Mouse (Mus musculus): ENCODE data around the gene Dmrt1.

The Dmrt1 gene

DNA sequence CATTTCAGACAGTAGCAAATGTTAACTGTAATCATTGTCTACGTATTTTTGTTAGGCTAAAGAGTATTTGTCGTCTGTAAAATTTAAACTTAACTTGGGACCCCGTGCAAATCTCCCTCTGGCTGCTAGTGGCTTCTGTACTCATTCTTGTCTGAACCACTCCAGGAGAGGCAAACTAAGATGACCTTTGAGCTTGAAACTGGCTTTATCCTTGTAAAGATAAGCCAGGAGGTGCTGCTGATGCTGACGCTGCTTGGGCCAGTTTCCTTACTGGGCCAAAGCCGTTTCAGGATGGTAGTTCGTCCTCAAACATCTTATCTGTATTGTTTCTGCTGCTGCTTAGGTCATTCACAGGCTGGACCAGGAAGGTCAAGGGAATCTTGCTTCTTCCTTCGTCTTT lies 64.4 kb downstream of the Dmrt1 start:
- no peak for DNase-seq (ENCODE audit: low read depth, low spot score)

DNA sequence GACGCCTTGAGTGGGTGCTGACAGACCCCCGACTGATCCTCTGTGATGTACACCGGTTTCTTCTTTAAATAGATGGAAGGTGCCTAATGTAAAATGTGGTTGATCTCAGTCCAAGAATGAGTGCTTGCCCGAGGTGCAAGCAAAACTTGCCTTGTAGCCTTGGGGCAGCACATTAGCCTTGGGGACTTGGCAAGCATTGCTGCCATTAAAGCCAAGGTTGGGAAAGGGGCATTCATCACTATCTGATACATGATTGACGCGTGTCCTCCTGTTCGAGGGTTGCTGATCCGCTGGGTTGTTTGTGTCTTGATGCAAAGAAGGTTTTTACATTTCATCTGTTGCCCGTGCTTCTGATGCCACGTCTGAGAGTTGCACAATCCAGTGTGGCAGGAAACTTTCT lies 69.0 kb downstream of the Dmrt1 start:
- DNase-seq (ENCODE audit: low read depth, low spot score) = no peak

DNA sequence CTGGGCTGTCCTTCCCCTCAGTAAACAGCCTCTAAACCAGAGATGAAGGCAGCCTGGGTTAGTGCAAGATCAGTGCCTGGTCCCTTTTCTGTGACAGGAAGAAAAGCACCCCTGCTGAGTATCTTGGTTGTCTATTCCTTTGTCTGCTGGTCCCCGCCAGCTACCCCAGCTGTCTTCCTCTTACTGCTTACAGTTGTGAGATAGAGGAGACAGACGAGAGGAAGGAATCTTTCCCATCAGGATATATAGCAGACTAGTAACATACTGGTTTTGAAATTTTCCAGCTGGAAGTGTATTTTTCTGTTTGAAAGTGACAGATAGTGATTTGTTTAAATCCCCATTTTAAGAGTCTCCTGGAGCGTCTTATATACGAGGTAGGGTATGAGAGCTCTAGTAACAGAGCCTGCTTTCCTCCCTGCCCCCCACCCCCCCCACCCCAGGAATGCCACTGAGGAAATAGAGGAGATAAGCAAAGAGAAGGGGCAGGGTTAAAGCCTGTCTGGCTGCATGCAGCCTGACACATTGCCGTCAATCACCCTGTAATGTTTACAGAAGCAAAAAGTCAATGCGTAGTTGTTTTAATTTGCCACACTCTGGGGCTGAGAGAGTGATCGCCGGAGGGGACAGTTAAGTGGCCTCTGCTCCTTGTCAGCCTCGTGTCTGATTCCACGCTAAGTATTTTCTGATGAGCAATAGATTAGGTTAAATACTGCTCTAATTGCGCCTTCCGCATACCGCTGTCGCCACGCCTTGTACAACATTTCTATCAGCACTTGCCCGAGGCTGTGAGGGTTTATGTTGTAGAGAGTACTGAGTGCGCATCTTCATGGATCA lies 69.8 kb downstream of the Dmrt1 start:
- no peak for DNase-seq (ENCODE audit: low read depth, low spot score)

- no peak for DNase-seq (ENCODE audit: low read depth, low spot score)
Observed at GRCm38 (mm10) chr19:25578358-25578757, 72.9 kb downstream of the Dmrt1 start.

- no peak for DNase-seq (ENCODE audit: low read depth, low spot score)
Observed at GRCm38 (mm10) chr19:25579440-25579839, 74.0 kb downstream of the Dmrt1 start.

DNA sequence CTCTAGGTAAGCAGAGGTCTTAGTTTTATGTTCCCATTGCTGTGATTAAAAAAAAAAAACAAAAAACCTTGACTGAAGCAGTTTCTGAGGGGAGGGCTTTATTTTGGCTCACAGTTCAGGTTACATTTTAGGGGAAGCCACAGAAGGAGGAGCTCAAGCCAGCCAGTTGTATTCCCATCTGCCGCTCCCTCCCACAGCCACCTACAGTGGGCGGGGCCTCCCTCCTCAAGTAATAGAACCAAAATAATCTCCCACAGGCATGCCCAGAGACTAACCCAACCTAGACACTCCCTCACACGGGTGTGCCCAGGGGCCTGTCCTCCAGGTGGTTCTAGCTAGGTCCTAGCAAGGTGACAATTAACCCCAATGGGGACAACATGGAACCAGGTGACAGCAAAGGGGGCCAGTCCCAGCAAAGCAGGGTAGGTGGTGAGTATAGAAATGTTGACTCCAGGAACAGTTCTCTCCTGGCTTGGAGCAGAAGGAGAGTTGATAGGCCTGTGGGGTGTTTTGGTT lies 92.4 kb downstream of the Dmrt1 start:
- DNase-seq (ENCODE audit: low read depth, low spot score) = no peak

DNA sequence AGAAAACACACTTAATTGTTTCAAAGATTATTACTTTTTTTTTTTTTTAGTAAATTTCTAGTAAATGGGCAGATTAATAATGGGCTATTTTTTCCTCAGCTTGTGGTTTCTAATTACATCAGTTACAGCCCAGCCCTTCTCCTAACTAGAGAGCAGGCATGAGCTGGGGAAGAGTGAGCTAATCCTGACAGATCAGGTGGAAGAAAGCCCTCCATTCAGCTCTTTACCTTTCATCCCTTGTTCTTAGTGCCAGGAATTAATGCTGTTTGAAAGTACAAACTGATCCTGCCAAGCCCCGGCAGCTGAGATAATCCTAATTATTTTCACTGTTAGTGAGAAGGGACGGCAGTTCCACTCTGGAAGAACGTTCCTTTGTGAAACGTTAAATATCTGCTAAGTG lies 93.2 kb downstream of the Dmrt1 start:
- no peak for DNase-seq (ENCODE audit: low read depth, low spot score)

GRCm38 (mm10) chr19:25601966-25602365 lies 96.5 kb downstream of the Dmrt1 start:
- DNase-seq (ENCODE audit: low read depth, low spot score) = no peak

GRCm38 (mm10) chr19:25607461-25608205 lies 102.2 kb downstream of the Dmrt1 start:
- DNase-seq (ENCODE audit: low read depth, low spot score) = no peak

DNA sequence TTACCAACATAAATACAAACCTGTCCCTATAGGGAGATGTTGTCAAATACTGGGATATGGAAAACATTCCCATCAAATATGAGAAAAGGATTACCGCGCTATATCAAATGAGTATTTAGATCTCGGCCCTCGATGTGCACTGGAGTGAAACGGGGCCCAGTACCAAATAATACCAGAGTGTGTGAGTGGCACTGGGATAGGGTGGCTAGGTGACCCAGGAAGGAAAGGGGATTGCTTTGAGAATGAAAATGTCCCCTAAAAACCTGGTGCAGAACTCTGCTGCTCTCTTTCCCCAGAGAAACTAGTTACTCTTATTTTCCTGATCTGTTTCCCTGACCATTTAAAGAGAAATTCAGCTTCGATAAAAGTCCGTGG lies 102.8 kb downstream of the Dmrt1 start:
- DNase-seq (ENCODE audit: low read depth, low spot score) = no peak

DNA sequence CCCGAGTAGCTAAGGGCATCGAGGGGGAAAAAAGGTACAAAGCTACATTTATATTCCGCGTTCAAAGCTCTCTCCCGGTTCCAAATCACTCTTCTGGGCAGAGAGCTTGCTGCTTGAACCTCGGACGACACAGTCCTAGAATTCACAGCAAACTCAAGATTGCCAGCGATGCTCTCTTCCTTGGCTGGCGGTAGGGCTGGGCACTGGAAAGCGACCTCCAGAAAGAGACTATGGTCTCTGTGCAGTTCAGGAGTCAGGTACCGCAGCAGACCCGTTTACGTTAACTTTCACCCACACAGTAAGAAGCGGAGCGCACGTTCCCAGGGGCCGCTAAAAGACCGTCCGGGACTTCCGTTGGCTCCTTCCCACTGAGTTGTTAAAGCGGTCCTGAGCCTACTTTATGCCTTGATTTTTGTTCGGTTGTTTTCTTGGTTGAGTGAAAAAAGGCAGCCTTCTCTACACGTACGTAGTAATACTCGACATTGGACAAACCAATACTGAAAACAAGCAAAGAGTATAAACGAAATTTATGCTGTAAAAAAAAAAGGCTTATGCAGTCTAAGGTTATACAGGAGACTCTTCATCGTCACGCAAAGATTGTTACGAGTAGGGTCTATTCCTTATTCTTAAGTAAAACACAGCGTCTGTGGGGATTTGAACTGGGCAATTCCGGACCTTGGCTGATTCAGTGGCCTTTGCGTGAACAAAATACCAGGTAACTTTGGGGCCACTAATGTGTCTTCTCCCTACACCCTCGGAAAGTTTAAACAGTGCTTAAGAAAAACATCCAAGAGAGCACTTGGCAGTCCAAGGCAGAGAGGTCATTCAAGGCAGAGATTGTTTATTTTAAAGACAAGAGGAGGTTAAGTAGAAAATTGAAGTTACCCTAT lies 103.8 kb downstream of the Dmrt1 start:
- no peak for DNase-seq (ENCODE audit: low read depth, low spot score)

DNA sequence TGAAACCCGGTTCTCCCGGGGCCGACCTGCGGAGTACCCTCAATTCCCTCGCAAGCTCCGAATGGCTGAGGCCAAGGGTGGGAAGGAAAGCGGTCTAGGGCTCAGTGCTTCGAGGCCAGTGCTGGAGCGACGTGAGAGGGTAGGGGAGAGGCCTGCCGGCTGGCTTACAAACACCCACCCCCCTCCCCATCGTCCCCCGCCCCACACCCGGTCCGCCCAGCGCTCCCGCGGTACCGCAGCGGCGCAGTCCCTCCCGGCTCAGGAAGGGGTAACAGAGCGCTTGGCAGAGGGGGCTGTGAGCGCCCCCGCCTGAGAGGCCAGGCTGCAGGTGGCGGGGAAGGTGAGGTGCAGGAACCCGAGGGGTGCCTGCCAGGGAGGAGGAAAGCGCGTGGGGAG lies 104.6 kb downstream of the Dmrt1 start, which contains the start of gene Dmrt3:
TSS of gene Dmrt3 (plus strand) at position 287 of the 396 bp plus-strand sequence.
- DNase-seq (ENCODE audit: low read depth, low spot score) = no peak

GRCm38 (mm10) chr19:25610411-25611111 lies 105.1 kb downstream of the Dmrt1 start:
- no peak for DNase-seq (ENCODE audit: low read depth, low spot score)

GRCm38 (mm10) chr19:25611116-25611515 lies 105.7 kb downstream of the Dmrt1 start:
- DNase-seq (ENCODE audit: low read depth, low spot score) = no peak

GRCm38 (mm10) chr19:25611876-25612805 lies 106.7 kb downstream of the Dmrt1 start:
- DNase-seq (ENCODE audit: low read depth, low spot score) = no peak

GRCm38 (mm10) chr19:25612806-25613295 lies 107.4 kb downstream of the Dmrt1 start:
- no peak for DNase-seq (ENCODE audit: low read depth, low spot score)

DNA sequence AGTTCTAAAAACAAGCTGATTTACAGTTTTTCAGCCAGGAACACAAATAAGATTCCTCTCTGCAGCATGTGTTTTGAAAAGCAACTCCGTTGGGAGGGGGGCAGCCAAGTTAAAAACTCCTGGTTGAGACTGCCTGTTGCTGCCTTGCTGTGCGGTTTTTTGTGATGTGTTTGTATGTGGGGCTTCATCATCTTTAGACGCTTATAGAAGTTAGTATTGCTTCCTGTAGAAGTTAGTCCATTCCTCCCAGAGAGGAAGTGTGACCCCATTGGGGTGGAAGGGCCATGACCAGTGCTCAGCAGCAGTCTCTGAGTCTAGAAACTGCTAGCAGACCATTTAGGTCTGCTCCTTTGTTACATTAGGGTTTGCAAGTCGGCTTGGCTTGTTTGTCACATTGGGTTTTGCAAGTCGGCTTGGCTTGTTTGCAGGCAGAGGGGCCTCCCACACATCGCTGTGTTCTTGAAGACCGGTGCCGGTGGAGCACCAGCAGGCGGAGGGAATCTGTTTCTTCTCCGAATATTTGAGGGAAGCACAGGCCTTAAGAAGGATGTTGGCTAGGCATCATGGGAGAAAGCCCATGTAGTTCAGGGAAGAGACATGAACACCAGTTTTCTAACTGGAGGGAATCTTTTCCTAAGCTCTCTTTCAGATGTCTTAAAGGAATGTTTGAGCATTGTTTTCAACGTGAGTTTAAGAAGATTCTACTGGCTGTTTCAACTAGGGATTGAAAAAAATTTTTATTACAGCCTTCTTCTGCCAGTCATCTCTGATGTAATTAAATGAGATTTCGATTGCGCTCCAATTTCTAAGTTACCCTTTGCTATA lies 108.3 kb downstream of the Dmrt1 start:
- DNase-seq (ENCODE audit: low read depth, low spot score) = no peak

DNA sequence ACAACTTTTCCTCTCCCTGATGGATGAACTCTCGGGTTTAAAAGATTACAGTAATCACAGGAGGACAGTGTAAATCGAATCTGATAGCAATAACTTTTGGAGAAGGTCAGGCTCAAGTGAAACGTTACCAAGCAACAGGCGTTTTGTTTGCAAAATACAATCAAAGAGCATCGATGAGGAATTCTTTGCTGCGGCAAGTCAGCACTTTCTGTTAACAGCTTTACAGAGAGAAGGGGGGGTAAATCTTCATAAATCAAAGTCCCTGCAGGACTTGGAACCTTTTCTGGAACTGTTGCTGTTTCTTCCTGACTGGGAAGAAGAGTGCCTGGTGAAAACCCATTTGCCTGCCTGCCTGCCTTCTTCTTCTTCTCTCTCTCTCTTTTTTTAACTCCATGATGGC lies 110.5 kb downstream of the Dmrt1 start:
- no peak for DNase-seq (ENCODE audit: low read depth, low spot score)
